Mouse (Mus musculus): ENCODE measurements around the gene Ncapg2.

DNA sequence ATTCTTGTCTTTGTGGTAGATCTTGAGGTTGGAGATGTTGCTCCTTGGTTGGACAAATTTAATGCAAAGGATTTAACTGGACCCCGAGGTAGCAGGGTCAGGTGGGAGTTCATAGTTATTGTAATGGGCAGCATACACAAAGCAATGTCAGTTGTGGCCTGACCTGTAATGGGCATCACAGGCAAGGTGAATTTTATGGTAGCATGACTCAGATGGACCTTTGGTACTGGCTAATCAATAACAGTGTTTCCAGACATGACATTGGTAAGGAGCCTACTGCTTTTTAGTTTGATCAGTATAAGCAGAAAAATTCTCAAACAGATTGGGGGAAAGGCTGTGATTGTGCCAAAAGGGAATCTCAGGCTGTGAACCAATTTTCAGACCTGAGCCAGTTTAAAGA, 18.4 kb upstream of the Ncapg2 start:
- no peak for TF ChIP-seq POLR2A (IDR thresholded peaks at IDR 0.05; ENCODE audit: low read depth, low read length)
- TF ChIP-seq CTCF (IDR thresholded peaks at IDR 0.05; ENCODE audit: extremely low read depth, insufficient read depth, insufficient read length, insufficient replicate concordance), result no peak
